13 mouse cellular contexts compared by ENCODE assay signal in the genomic region with DNA sequence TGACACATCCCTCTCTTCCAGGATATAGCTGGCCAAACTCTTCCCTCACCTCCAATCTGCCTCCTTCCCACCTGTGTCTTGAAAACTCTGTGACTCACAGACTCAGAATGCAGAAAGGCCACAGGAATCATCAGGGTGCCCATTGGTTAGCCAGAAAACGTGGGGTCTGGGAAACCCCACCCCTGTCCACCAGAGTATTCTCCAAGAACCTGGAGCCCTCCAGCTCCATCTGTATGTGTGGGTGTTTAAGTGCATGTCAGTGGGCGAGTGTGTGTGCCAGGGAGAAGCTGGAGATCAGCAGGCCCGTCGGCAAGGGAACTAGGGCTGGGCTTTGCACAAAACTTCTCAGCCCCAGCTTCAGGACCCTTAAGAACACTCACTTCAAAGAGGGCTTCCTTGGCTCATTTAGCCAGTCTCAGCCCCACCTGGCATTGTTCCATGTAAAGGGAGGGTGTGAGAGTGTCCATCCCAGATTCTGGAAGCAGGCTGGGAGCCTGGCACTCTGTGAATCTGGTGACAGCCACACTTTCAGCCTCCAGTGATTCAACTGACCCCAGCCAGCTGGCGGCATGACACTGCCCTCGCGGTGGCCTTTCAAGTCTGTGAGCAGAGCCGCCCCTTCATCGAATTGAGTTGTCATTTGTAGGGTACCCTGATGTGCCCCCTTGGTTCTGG. TPM values are rescaled to one million over a fixed set of nuclear protein-coding genes. Genes with fewer than 3 reads are reported as not detected.
DNase-seq lines count a peak whose midpoint lies in the region; ATAC-seq and TF ChIP-seq lines count a peak whose summit lies in the region.
"Had no signal": no experiment of that assay in that cellular context is flagged by ENCODE, and none has a peak within 500 bp of the region (broad histone marks: within the 10 kb centered on the region; RNA-seq: fewer than 3 reads in every experiment).

No protein-coding gene starts in this region.

- peak; percentile 66 for ATAC-seq in lung, postnatal 0 days
- no peak for ATAC-seq in erythroid progenitor cell, adult 5-6 weeks (replicated peaks; ENCODE audit: low FRiP score, poor library complexity, severe bottlenecking)

- H3K4me2 ChIP-seq in lung, postnatal 0 days (replicated peaks; ENCODE audit: low read depth, low read length), result no peak overlapping the region
- H3K4me2 ChIP-seq: embryonic facial prominence, embryonic 12.5 days; hindbrain, embryonic 12.5 days had no signal

- TF ChIP-seq CTCF in lung, postnatal 0 days (IDR thresholded peaks at IDR 0.05), result no peak
- TF ChIP-seq CTCF in lung, adult 2 months (IDR thresholded peaks at IDR 0.05; ENCODE audit: insufficient read depth, low read length), result no peak

- no peak for TF ChIP-seq EP300 in lung, postnatal 0 days (IDR thresholded peaks at IDR 0.05)

- no peaks in the 10 kb centered on the region for H3K27me3 ChIP-seq in lung, postnatal 0 days (replicated peaks; ENCODE audit: insufficient read depth, low read length)
- H3K27me3 ChIP-seq: embryonic facial prominence, embryonic 12.5 days; hindbrain, embryonic 12.5 days had no signal

- TF ChIP-seq POLR2A in lung, adult 2 months (IDR thresholded peaks at IDR 0.05; ENCODE audit: borderline replicate concordance, extremely low read depth, low read depth, low read length), result no peak

- no peak overlapping the region for H3K4me3 ChIP-seq in lung, postnatal 0 days (ENCODE audit: low read depth, low read length)
- H3K4me3 ChIP-seq in lung, adult 2 months (replicated peaks; ENCODE audit: extremely low read depth, low read depth, low read length), result no peak overlapping the region
- H3K4me3 ChIP-seq: embryonic facial prominence, embryonic 12.5 days; gastrocnemius, adult 2 months; hindbrain, embryonic 12.5 days had no signal

- WGBS in lung, postnatal 0 days, result 30% methylated on average over 9 of the region's 9 CpGs
- WGBS in lung, adult 2 months, result 55% methylated on average over 9 of the region's 9 CpGs

- H3K9me3 ChIP-seq in lung, postnatal 0 days (ENCODE audit: low read length), result no peaks in the 10 kb centered on the region
- H3K9me3 ChIP-seq: embryonic facial prominence, embryonic 12.5 days; hindbrain, embryonic 12.5 days had no signal

- H3K4me1 ChIP-seq in lung, postnatal 0 days (ENCODE audit: insufficient read depth, low read depth, low read length), result no peaks in the 10 kb centered on the region
- no peaks in the 10 kb centered on the region for H3K4me1 ChIP-seq in lung, adult 2 months (ENCODE audit: control insufficient read depth, insufficient read depth, low read length)
- H3K4me1 ChIP-seq: embryonic facial prominence, embryonic 12.5 days; hindbrain, embryonic 12.5 days had no signal

- peaks cover 9% of the 10 kb centered on the region; the same call in 1 of the 2 replicates for H3K36me3 ChIP-seq in lung, postnatal 0 days (ENCODE audit: insufficient read depth, low read length)

- no peak overlapping the region for H3K27ac ChIP-seq in lung, postnatal 0 days (ENCODE audit: low read length)
- H3K27ac ChIP-seq: embryonic facial prominence, embryonic 12.5 days; gastrocnemius, adult 2 months; hindbrain, embryonic 12.5 days; kidney, postnatal 0 days had no signal

- no peak overlapping the region for H3K9ac ChIP-seq in lung, postnatal 0 days (replicated peaks; ENCODE audit: low read depth)
- H3K9ac ChIP-seq: embryonic facial prominence, embryonic 12.5 days; hindbrain, embryonic 12.5 days had no signal

- intact Hi-C loops in left cerebral cortex, postnatal 10 days (cut with DNase I), result no loop called here

- DNase-seq in gastrocnemius, postnatal 4 days (ENCODE audit: low spot score in 2 of 2), result peak; percentile 12 to 16
- DNase-seq in gastrocnemius, adult 18-20 months (ENCODE audit: low spot score), result no peak
- peak; percentile 54 for DNase-seq in lung, postnatal 0 days (ENCODE audit: low spot score)
- DNase-seq in lung, adult 2 months, result no peak
- DNase-seq in left cerebral cortex, postnatal 10 days (ENCODE audit: extremely low spot score in 1 of 2, low spot score in 2 of 2), result peak; percentile 27 to 58
- peak; percentile 42 for DNase-seq in right cerebral cortex, postnatal 25 days
- DNase-seq in kidney, postnatal 10 days, result no peak
- DNase-seq: gastrocnemius, adult 2 months had no signal

RNA-seq across cellular contexts. Expression of a gene that starts 1.8 kb away (rescaled TPM):
- total RNA-seq in gastrocnemius, postnatal 4 days (2021), result not detected
- total RNA-seq in gastrocnemius, adult 18-20 months (2021), result not detected
- polyA plus RNA-seq in lung, postnatal 0 days (2015; fragmentation: Nextera tagmentation; extraction: Ambion mirVana), result not detected in 2 replicates
- polyA plus RNA-seq in lung, adult 2 months (2012; rRNA removed), result 0.18 and 0.62 TPM in 2 replicates
- not detected for total RNA-seq in left cerebral cortex, postnatal 10 days (2021)
- not detected in 2 replicates for total RNA-seq in erythroid progenitor cell, adult 5-6 weeks (2015; ENCODE audit: low replicate concordance)
- not detected in 2 replicates for total RNA-seq in erythroid progenitor cell, adult 5-6 weeks (2017; ENCODE audit: low replicate concordance)
- total RNA-seq: gastrocnemius, adult 2 months had no signal
- polyA plus RNA-seq: embryonic facial prominence, embryonic 12.5 days; hindbrain, embryonic 12.5 days; kidney, postnatal 0 days had no signal

RNA-seq across cellular contexts. Expression of a gene that starts 12.7 kb away (rescaled TPM):
- total RNA-seq in gastrocnemius, postnatal 4 days (2021), result 10 to 100 TPM; 51.7 to 64.2 TPM
- 1 to 10 TPM; 4.5 to 8.6 TPM for total RNA-seq in gastrocnemius, adult 18-20 months (2021)
- polyA plus RNA-seq in lung, postnatal 0 days (2015; fragmentation: Nextera tagmentation; extraction: Ambion mirVana), result 401 and 429 TPM in 2 replicates
- 294 and 407 TPM in 2 replicates for polyA plus RNA-seq in lung, adult 2 months (2012; rRNA removed)
- total RNA-seq in left cerebral cortex, postnatal 10 days (2021), result 1 to 10 TPM; 7.8 to 9.6 TPM
- total RNA-seq in erythroid progenitor cell, adult 5-6 weeks (2015; ENCODE audit: low replicate concordance), result 73.9 and 89.3 TPM in 2 replicates
- total RNA-seq in erythroid progenitor cell, adult 5-6 weeks (2017; ENCODE audit: low replicate concordance), result 35.7 TPM in 2 replicates

RNA-seq across cellular contexts. Expression of a gene that starts 23.2 kb away (rescaled TPM):
- total RNA-seq in gastrocnemius, postnatal 4 days (2021), result 10 to 100 TPM; 14.7 to 18.4 TPM
- total RNA-seq in gastrocnemius, adult 18-20 months (2021), result 1 to 10 TPM; 3.9 to 5.6 TPM
- polyA plus RNA-seq in lung, postnatal 0 days (2015; fragmentation: Nextera tagmentation; extraction: Ambion mirVana), result 29.2 and 31.2 TPM in 2 replicates
- 27.4 and 31.9 TPM in 2 replicates for polyA plus RNA-seq in lung, adult 2 months (2012; rRNA removed)
- total RNA-seq in left cerebral cortex, postnatal 10 days (2021), result 10 to 100 TPM; 44.8 to 50.1 TPM
- total RNA-seq in erythroid progenitor cell, adult 5-6 weeks (2015; ENCODE audit: low replicate concordance), result not detected in 2 replicates
- 1.8 and 2.1 TPM in 2 replicates for total RNA-seq in erythroid progenitor cell, adult 5-6 weeks (2017; ENCODE audit: low replicate concordance)

RNA-seq across cellular contexts. Expression of a gene that starts 40.5 kb away (rescaled TPM):
- total RNA-seq in gastrocnemius, postnatal 4 days (2021), result 1 to 10 TPM; 4.9 to 7.7 TPM
- 10 to 100 TPM in 1 of 2 experiments, 1 to 10 TPM in 1; 5.7 to 14.7 TPM for total RNA-seq in gastrocnemius, adult 18-20 months (2021)
- polyA plus RNA-seq in lung, postnatal 0 days (2015; fragmentation: Nextera tagmentation; extraction: Ambion mirVana), result 1.2 and 1.5 TPM in 2 replicates
- polyA plus RNA-seq in lung, adult 2 months (2012; rRNA removed), result 1.4 and 1.5 TPM in 2 replicates
- total RNA-seq in left cerebral cortex, postnatal 10 days (2021), result not detected
- not detected in 2 replicates for total RNA-seq in erythroid progenitor cell, adult 5-6 weeks (2015; ENCODE audit: low replicate concordance)
- not detected in 2 replicates for total RNA-seq in erythroid progenitor cell, adult 5-6 weeks (2017; ENCODE audit: low replicate concordance)
- polyA plus RNA-seq: hindbrain, embryonic 12.5 days; neural tube, embryonic 11.5 days had no signal

RNA-seq across cellular contexts. Expression of a gene that starts 43.6 kb away (rescaled TPM):
- 10 to 100 TPM; 37.2 to 42.8 TPM for total RNA-seq in gastrocnemius, postnatal 4 days (2021)
- total RNA-seq in gastrocnemius, adult 18-20 months (2021), result 10 to 100 TPM; 26.5 to 27.9 TPM
- polyA plus RNA-seq in lung, postnatal 0 days (2015; fragmentation: Nextera tagmentation; extraction: Ambion mirVana), result 20.2 and 22.2 TPM in 2 replicates
- 26.8 and 29.1 TPM in 2 replicates for polyA plus RNA-seq in lung, adult 2 months (2012; rRNA removed)
- total RNA-seq in left cerebral cortex, postnatal 10 days (2021), result 10 to 100 TPM; 32.6 to 33.4 TPM
- 32.3 and 32.8 TPM in 2 replicates for total RNA-seq in erythroid progenitor cell, adult 5-6 weeks (2015; ENCODE audit: low replicate concordance)
- total RNA-seq in erythroid progenitor cell, adult 5-6 weeks (2017; ENCODE audit: low replicate concordance), result 57.9 and 58.0 TPM in 2 replicates

Comparison
In these comparisons a context has a peak if more than half of its experiments do, and no peak if none do; other contexts are left out.
1. DNase-seq: peak in gastrocnemius, postnatal 4 days (2 of 2), lung, postnatal 0 days (single experiment), left cerebral cortex, postnatal 10 days (2 of 2) and right cerebral cortex, postnatal 25 days (single experiment); none in gastrocnemius, adult 18-20 months (single experiment), lung, adult 2 months (single experiment) and kidney, postnatal 10 days (single experiment).